Comparison of ENCODE assay signal across 13 mouse cellular contexts in genomic region chr16:31342556-31342955, GRCm38 (mm10). TPM values are rescaled to one million over a fixed set of nuclear protein-coding genes. Genes with fewer than 3 reads are reported as not detected.
DNase-seq lines count a peak whose midpoint lies in the region; ATAC-seq and TF ChIP-seq lines count a peak whose summit lies in the region.
"Had no signal": no experiment of that assay in that cellular context is flagged by ENCODE, and none has a peak within 500 bp of the region (broad histone marks: within the 10 kb centered on the region; RNA-seq: fewer than 3 reads in every experiment).

No protein-coding gene starts in this region.

- no peak overlapping the region for H3K4me3 ChIP-seq in heart, adult 2 months
- no peak overlapping the region for H3K4me3 ChIP-seq in heart, embryonic 12.5 days
- H3K4me3 ChIP-seq in E14TG2a.4 (replicated peaks; ENCODE audit: low read length): peak overlapping the region; percentile 58
- H3K4me3 ChIP-seq in limb, embryonic 11.5 days (ENCODE audit: low read depth, low read length): no peak overlapping the region
- H3K4me3 ChIP-seq: layer of hippocampus, adult 2 months had no signal

- H3K4me2 ChIP-seq in heart, embryonic 12.5 days: no peak overlapping the region
- H3K4me2 ChIP-seq in limb, embryonic 11.5 days (ENCODE audit: low read depth, severe bottlenecking): no peak overlapping the region

- 27% methylated on average over 5 of the region's 5 CpGs for WGBS in heart, adult 2 months
- WGBS in heart, embryonic 12.5 days: 29% methylated on average over 5 of the region's 5 CpGs
- WGBS in limb, embryonic 11.5 days: 27% methylated on average over 5 of the region's 5 CpGs

- TF ChIP-seq CTCF in heart, adult 2 months (IDR thresholded peaks at IDR 0.05): no peak
- no peak for TF ChIP-seq CTCF in E14TG2a.4 (conservative IDR thresholded peaks at IDR 0.05; ENCODE audit: low read length)

- peaks cover 4% of the 10 kb centered on the region; the same call in 1 of the 2 replicates for H3K4me1 ChIP-seq in heart, adult 2 months (ENCODE audit: control insufficient read depth, insufficient read depth, low read length)
- peaks cover 15% of the 10 kb centered on the region for H3K4me1 ChIP-seq in heart, embryonic 12.5 days (replicated peaks)
- H3K4me1 ChIP-seq in E14TG2a.4 (replicated peaks; ENCODE audit: low read depth, low read length): peaks cover 66% of the 10 kb centered on the region
- 0 out of 2 replicates have a peak, but pooled peaks cover 7% of the 10 kb centered on the region for H3K4me1 ChIP-seq in limb, embryonic 11.5 days (ENCODE audit: control insufficient read depth, insufficient read depth, low read length)

- no peak for TF ChIP-seq EP300 in heart, adult 2 months (IDR thresholded peaks at IDR 0.05; ENCODE audit: insufficient read depth, low read depth, low read length)

- H3K27me3 ChIP-seq in heart, adult 2 months (ENCODE audit: control insufficient read depth, insufficient read depth, low read length): no peaks in the 10 kb centered on the region
- no peaks in the 10 kb centered on the region for H3K27me3 ChIP-seq in heart, embryonic 12.5 days (replicated peaks)
- H3K27me3 ChIP-seq in E14TG2a.4 (ENCODE audit: insufficient read depth, low read length): no peaks in the 10 kb centered on the region
- H3K27me3 ChIP-seq in limb, embryonic 11.5 days (ENCODE audit: control insufficient read depth, insufficient read depth, low read length): no peaks in the 10 kb centered on the region

- H3K9me3 ChIP-seq in heart, embryonic 12.5 days (replicated peaks): no peaks in the 10 kb centered on the region
- H3K9me3 ChIP-seq in E14TG2a.4 (ENCODE audit: low read length): no peaks in the 10 kb centered on the region
- no peaks in the 10 kb centered on the region for H3K9me3 ChIP-seq in limb, embryonic 11.5 days (ENCODE audit: control insufficient read depth, low read length)

- peak in 1 of 2 experiments; percentile 29 for DNase-seq in heart, adult 2 months
- peak; percentile 33 for DNase-seq in MN1 (ENCODE audit: low spot score)
- DNase-seq in limb, embryonic 11.5 days (ENCODE audit: low spot score): peak; percentile 28
- no peak for DNase-seq in frontal cortex, adult 2 months (ENCODE audit: extremely low spot score in 1 of 2, low spot score in 1 of 2)
- no peak for DNase-seq in testis, postnatal 10 days (ENCODE audit: low spot score)
- DNase-seq: cerebellum, adult 9-11 months; kidney, adult 8-10 months; lung, adult 18-20 months; thymus, postnatal 36 days had no signal

- no peak for TF ChIP-seq POLR2A in heart, adult 2 months (IDR thresholded peaks at IDR 0.05; ENCODE audit: insufficient read depth, low read depth, low read length)

- ATAC-seq in heart, embryonic 12.5 days (ENCODE audit: insufficient number of reproducible peaks, low FRiP score): no peak
- no peak for ATAC-seq in limb, embryonic 11.5 days (ENCODE audit: insufficient number of reproducible peaks, low FRiP score, low TSS enrichment, low read depth)
- ATAC-seq: CD4-positive, CD25-positive, alpha-beta regulatory T cell, adult 4 months had no signal

- H3K36me3 ChIP-seq in heart, adult 2 months (ENCODE audit: control insufficient read depth, insufficient read depth, low read length): peaks cover 3% of the 10 kb centered on the region; the same call in 1 of the 2 replicates
- H3K36me3 ChIP-seq in heart, embryonic 12.5 days: no peaks in the 10 kb centered on the region
- H3K36me3 ChIP-seq in E14TG2a.4 (ENCODE audit: insufficient read depth, low read length): no peaks in the 10 kb centered on the region
- no peaks in the 10 kb centered on the region for H3K36me3 ChIP-seq in limb, embryonic 11.5 days (ENCODE audit: control insufficient read depth, insufficient read depth, low read length)

- H3K9ac ChIP-seq in heart, adult 2 months (ENCODE audit: low read depth, low read length): no peak overlapping the region
- no peak overlapping the region; the same call in 1 of the 2 replicates for H3K9ac ChIP-seq in heart, embryonic 12.5 days
- H3K9ac ChIP-seq in limb, embryonic 11.5 days (ENCODE audit: low read length): no peak overlapping the region

- intact Hi-C loops in heart, adult 2 months (cut with DNase I): no loop called here

- H3K27ac ChIP-seq in heart, adult 2 months: peak overlapping the region; percentile 2; the same call in 1 of the 2 replicates
- H3K27ac ChIP-seq in heart, embryonic 12.5 days (ENCODE audit: poor library complexity, severe bottlenecking): no peak overlapping the region
- H3K27ac ChIP-seq in limb, embryonic 11.5 days (replicated peaks; ENCODE audit: low read depth, low read length): peak overlapping the region; percentile 42; the same call in 1 of the 2 replicates
- H3K27ac ChIP-seq: layer of hippocampus, adult 2 months had no signal

- H3K79me2 ChIP-seq in heart, adult 2 months (replicated peaks; ENCODE audit: control insufficient read depth, insufficient read depth, low read length): no peaks in the 10 kb centered on the region

RNA-seq across cellular contexts. Expression of gene Apod, which starts 27.9 kb away (rescaled TPM):
- 1 to 10 TPM; 5.3 to 7.5 TPM for total RNA-seq in heart, adult 2 months (2021)
- 4.4 and 4.7 TPM in 2 replicates for polyA plus RNA-seq in heart, adult 2 months (2012; rRNA removed)
- polyA plus RNA-seq in heart, embryonic 12.5 days (2016; fragmentation: Nextera tagmentation; extraction: Ambion mirVana): 0.27 TPM in 1 of 2 replicates, not detected in the other
- polyA plus RNA-seq in limb, embryonic 11.5 days (2014; fragmentation: Nextera tagmentation; extraction: Ambion mirVana): 7.8 and 8.8 TPM in 2 replicates
- 433 and 468 TPM in 2 replicates for polyA plus RNA-seq in frontal cortex, adult 2 months (2012; rRNA removed)
- polyA plus RNA-seq: CD4-positive, CD25-positive, alpha-beta regulatory T cell, adult 4 months had no signal

Comparison
In these comparisons a context has a peak if more than half of its experiments do, and no peak if none do; other contexts are left out.
1. DNase-seq: peak in MN1 (single experiment) and limb, embryonic 11.5 days (single experiment); none in frontal cortex, adult 2 months (0 of 2) and testis, postnatal 10 days (single experiment).
2. RNA of gene Apod, which starts 27.9 kb away (polyA plus RNA-seq): 433 to 468 TPM in frontal cortex, adult 2 months; 7.8 to 8.8 TPM in limb, embryonic 11.5 days, 4.4 to 4.7 TPM in heart, adult 2 months and 0.27 TPM in heart, embryonic 12.5 days; every median in the first group is over 10 times any median in the second.